Mouse (Mus musculus): Measurements from ENCODE around the gene Tmem203.

DNA sequence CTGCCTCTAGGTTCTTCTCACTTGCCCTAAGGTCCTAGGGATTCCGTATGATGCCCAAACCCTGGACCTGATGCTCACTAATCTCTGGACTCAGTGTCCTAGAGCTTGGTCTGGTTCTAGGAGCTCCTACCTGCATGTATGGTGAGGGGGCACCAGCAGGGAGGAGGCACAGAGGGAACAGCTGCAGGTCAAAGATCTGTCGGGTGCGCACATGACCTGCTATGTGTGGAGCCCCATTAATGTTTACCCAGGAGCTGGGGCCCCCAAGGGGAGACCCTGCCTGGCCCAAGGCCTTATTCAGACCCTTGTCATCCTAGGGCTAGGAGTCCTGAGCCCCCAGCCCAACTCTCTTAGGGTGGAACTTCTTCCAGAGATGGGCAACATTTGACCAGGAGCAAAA, 21.2 kb upstream of the Tmem203 start, which contains the start of gene Slc34a3:
- no peak for TF ChIP-seq CTCF (IDR thresholded peaks at IDR 0.05; ENCODE audit: low read depth)
- no peak for TF ChIP-seq EP300 (optimal IDR thresholded peaks at IDR 0.05)
